Mouse (Mus musculus) MEL (cell line): ENCODE data around the gene Ankrd28.

ENCODE experiments used
- CTCF ChIP-seq, 3 experiments: IDR thresholded peaks in 2 of 3; conservative IDR thresholded peaks in 1 of 3; 2 replicates each; pipeline ENCODE4 v1.5.1; 2011 to 2012; ENCODE audit warnings: low read length in 3 of 3, low read depth in 2 of 3, mild to moderate bottlenecking in 2 of 3, improper control_type of control experiment in 1 of 3, inconsistent platforms in 1 of 3, mixed read lengths in 1 of 3, moderate library complexity in 1 of 3; ENCODE audit not compliant: control insufficient read depth in 1 of 3, insufficient read depth in 1 of 3, poor library complexity in 1 of 3, severe bottlenecking in 1 of 3
- EP300 ChIP-seq, 2 experiments: IDR thresholded peaks; 2 replicates each; pipeline ENCODE4 v1.6.1; 2011; ENCODE audit warnings: improper control_type of control experiment in 2 of 2, low read length in 2 of 2, low read depth in 1 of 2, mild to moderate bottlenecking in 1 of 2
- MAFK ChIP-seq: IDR thresholded peaks from 2 replicates; pipeline ENCODE4 v1.6.1; 2011; ENCODE audit warnings: low read depth, mild to moderate bottlenecking, low read length, improper control_type of control experiment, borderline replicate concordance
- POLR2A ChIP-seq, 2 experiments: IDR thresholded peaks; 2 replicates each; pipeline ENCODE4 v1.6.1; 2011 to 2012; ENCODE audit warnings: low read length in 2 of 2, mild to moderate bottlenecking in 2 of 2, control low read depth in 1 of 2, improper control_type of control experiment in 1 of 2, low read depth in 1 of 2, moderate library complexity in 1 of 2; ENCODE audit not compliant: control insufficient read depth in 1 of 2, insufficient read depth in 1 of 2, poor library complexity in 1 of 2
- POLR2AphosphoS5 ChIP-seq: IDR thresholded peaks from 2 replicates; pipeline ENCODE4 v1.6.1; 2012; ENCODE audit warnings: low read depth, borderline replicate concordance, mild to moderate bottlenecking, inconsistent platforms, low read length, moderate library complexity, mixed read lengths
- ZC3H11A ChIP-seq: IDR thresholded peaks from 2 replicates; pipeline ENCODE4 v1.6.1; 2012; ENCODE audit warnings: low read depth, mild to moderate bottlenecking, inconsistent platforms, low read length, improper control_type of control experiment
- ZNF384 ChIP-seq: IDR thresholded peaks from 2 replicates; pipeline ENCODE4 v1.6.1; 2012; ENCODE audit warnings: low read depth, mild to moderate bottlenecking, inconsistent platforms, low read length, improper control_type of control experiment

DNA sequence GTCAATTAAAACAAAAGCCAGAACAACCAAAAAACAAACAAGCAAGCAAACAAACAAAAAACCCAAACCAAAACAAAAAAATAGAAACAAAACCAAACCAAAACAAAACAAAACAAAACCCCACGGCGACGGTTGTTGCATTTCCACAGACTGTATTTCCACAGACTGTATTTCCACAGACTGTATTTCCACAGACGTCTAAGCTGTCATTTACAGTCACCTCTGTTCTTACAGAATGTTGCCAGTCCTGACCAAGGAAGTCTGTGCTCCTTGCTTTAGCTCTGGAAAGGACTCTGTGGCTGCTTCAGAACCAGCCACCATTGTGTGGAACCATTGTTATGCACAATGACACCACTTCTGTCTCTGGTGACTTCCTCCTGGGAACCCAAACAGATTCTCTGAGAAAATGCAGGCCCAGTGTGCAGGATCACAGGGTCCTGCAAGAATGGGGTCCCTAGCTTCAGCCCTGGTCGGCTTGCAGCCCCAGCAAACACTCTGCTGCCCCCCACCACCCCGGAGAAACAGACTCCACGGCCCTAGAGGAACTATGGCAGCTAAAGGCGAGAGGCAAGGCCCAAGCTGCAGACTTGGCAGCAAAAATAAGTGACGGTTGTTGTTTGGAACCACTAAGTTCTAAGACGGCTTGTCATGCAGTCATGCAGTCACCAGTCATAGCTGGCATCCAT, 158.7 kb downstream of the Ankrd28 start:
- TF ChIP-seq MAFK (no peak), EP300 (IDR thresholded peaks at IDR 0.05; ENCODE audit: low read depth in 1 of 2, low read length in 2 of 2) (no peak), ZC3H11A (no peak), CTCF (IDR thresholded peaks at IDR 0.05 in 2 of 3, conservative IDR thresholded peaks at IDR 0.05 in 1 of 3; ENCODE audit: control insufficient read depth in 1 of 3, insufficient read depth in 1 of 3, low read depth in 2 of 3, low read length in 3 of 3, poor library complexity in 1 of 3, severe bottlenecking in 1 of 3) (no peak), POLR2A (IDR thresholded peaks at IDR 0.05; ENCODE audit: control insufficient read depth in 1 of 2, insufficient read depth in 1 of 2, low read depth in 1 of 2, low read length in 2 of 2, poor library complexity in 1 of 2) (no peak), POLR2AphosphoS5 (no peak), ZNF384 (no peak)
